Mouse (Mus musculus) yolk sac, embryonic 10.5 days (tissue): ENCODE measurements around the gene Tnk2.
A peak's percentile ranks its signal among the peaks of the same experiment; 100 is the strongest.

ENCODE experiments used
- DNase-seq: peaks from one replicate; pipeline ENCODE4 v3.0.0-alpha.2; 2017; ENCODE audit warnings: low spot score

Tnk2 gene

DNA sequence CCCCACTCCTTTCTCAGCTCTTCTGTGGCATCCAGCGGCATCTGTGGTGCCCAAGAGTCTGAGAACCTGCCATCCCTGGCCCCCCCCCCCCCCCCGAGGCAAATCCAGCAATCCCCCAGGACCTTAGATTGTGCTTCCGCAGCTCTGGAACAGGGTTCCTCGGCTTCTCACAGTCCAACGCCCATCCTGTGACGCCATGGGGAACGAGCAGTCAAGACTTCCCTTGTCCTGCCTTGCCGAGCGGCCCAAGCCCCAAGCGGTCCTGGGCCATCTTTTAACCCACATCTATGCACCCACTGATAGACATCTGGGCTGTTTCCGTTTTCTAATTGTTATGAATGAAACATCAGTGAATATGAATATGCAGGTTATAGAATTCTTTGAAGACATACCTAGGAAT is 68.5 kb downstream of the Tnk2 start:
- no peak for DNase-seq

DNA sequence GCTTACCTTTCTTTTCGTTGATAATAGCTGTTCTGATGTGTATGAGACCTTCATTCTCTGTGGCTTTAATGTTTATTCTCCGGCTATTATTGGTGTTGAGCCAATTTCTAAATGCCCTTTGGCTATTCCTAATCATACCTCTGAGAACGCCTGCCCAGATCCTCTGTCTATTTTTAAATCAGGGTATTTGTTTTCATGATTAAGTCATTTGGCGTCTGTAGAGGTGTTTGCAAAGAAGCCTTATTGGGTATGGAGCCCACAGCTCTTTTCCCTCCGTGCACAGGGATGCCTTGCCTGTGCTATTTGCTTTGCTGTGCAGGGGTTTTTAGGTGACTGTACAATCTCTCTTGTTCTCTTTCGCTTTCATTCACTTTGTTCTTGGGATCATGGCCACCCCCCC is 69.9 kb downstream of the Tnk2 start:
- no peak for DNase-seq

DNA sequence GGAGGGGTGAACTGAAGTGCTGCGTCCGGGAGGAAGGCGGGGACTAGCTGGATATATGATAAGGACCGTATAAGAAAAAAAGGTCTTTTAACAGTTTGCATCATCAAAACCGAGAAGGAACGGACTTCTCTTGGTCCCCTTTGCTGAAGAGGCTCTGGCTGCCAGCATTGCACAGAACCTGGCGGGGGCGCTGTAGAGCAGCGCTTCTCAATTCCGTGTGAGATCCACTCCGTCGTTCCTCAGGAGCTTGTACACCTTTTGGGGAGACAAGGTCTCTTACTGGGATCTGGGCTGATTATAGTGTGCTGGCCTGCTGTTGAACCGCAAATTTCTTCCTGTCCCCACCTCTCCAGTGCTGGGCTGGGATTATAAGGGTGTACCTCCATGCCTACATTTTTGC is 71.7 kb downstream of the Tnk2 start:
- DNase-seq: no peak

DNA sequence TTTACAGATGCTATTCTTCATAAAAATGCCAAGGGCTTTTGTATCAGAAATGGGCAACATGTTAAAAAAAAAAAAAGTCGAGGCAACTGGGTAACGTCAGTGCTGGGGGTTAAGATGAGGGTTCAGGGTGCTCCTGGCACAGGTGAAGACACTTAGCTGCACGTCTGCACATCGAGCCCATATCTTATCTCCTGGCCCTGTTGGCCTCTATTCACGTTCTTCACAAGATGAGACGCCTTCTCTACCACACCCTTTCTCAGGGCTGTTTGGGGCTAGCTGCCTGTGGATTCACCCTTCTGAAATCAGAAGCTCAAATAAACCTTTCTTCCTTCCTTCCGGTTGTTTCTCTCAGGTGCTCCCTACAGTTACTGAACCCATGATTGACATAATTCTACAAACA is 79.5 kb downstream of the Tnk2 start:
- no peak for DNase-seq

DNA sequence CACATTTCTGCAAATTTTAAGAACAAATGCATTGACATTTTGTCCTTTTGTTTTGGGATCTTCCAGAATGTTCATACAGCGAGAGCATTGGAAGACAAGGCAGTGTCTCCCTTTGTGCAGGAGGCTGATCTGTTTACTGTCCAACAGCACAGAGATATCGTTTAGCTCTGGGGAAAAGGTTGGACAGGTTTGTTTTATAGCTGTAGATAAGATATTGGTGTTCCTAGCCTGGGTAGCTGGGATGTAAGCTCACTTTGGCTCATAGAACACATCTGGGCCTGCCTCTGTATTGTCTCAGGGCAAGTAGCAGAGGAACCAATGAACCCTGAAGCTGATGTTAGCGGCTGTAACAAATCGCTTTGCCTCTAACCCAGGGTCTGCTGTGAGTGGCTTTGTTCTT is 80.1 kb downstream of the Tnk2 start:
- no peak for DNase-seq

DNA sequence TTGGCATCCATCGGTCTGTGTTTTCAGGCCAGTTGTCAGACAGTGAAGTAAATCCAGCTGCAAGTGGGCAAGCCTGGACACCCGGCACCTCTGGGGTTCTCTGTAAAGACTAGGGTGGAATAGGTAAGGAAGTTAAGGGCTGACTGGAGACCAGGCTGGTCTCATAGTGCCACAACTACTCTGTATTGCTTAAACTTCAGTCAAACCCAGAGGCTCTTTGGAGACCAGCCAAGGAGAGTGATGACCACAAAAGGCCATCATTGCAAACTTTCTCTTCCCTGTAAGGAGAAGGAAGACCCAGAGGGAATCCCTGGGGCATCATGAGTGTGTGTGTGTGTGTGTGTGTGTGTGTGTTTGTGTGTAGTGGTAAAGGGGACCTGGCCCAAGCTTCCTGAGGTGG is 80.6 kb downstream of the Tnk2 start:
- DNase-seq: no peak

DNA sequence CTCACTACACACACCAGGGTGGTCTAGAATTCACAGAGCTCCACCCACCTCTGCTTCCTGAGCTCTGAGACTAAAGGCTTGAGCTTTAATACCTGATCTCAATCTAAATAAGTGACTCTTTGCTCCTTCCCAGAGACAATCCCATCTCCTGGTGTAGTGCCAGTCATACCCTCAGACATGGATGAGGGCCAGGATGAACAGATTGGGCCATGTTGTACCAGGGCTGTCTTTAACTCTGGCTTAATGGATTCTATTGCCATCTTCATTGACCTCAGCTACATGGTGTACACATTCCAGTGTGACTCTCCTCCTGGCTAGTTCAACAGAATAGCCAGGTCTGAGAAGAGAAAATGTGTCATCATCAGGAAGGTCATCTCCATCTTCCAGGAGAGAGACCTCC is 82.8 kb downstream of the Tnk2 start:
- no peak for DNase-seq

DNA sequence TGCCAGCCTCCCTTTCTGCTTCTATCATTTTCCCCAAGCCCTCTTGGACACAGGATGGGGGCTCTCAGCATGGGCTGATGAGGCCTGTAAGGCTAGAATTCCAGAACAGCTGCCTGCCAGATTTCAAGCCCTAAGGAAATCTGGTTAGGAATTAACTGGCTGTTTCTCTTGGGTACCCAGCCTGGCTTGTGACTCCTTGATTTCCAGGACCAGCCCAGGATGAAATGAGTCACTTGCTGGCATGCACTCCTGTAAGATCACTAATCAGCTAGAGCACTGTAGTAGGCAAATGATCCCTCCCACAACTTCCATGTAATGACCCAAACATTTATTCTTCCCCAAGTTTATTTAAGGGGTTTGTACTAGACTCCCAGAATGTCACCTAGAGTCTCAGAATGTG is 84.6 kb downstream of the Tnk2 start:
- peak; percentile 26 for DNase-seq

DNA sequence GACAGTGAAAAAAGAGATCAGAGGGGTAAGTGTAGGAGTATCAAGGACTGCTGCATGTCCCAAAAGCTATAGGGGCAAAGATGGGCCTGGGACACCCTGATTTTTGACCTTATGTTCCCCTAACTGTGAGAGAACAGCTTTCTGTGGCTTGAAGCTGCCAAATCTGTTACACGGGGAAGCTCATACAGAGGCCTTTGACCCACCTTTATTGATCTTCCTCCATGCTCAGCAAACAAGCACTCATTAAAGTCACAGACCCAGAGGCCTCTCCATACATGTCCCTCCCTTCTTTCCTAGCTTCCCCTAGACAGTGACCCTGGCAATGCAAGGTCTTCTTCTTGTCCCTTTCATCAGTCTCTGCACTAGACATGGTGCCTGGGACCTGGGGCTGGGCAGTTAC is 85.1 kb downstream of the Tnk2 start:
- DNase-seq: peak; percentile 61
